Mouse (Mus musculus) telencephalon, adult 2 months (tissue): ENCODE measurements around the gene Znrf2.
A peak's percentile ranks its signal among the peaks of the same experiment; 100 is the strongest.

Experiments
- DNase-seq: peaks from one replicate; pipeline ENCODE4 v3.0.0-alpha.2; 2011; ENCODE audit warnings: low read depth, low spot score

The Znrf2 gene

GRCm38 (mm10) chr6:54816388-54817065 is at the start of gene Znrf2:
TSS of gene Znrf2 (plus strand) at chr6:54816916.
- peak; percentile 93 for DNase-seq

GRCm38 (mm10) chr6:54767746-54768145 is 49.0 kb upstream of the Znrf2 start:
- no peak for DNase-seq

GRCm38 (mm10) chr6:54770766-54771165 is 46.0 kb upstream of the Znrf2 start:
- DNase-seq: no peak

GRCm38 (mm10) chr6:54771171-54771570 is 45.5 kb upstream of the Znrf2 start:
- no peak for DNase-seq

GRCm38 (mm10) chr6:54772078-54772477 is 44.6 kb upstream of the Znrf2 start:
- DNase-seq: no peak

- DNase-seq: no peak
Measured at GRCm38 (mm10) chr6:54775739-54776138, 41.0 kb upstream of the Znrf2 start.

- no peak for DNase-seq
Measured at GRCm38 (mm10) chr6:54777661-54778060, 39.1 kb upstream of the Znrf2 start.

GRCm38 (mm10) chr6:54779968-54780367 is 36.7 kb upstream of the Znrf2 start:
- no peak for DNase-seq

- DNase-seq: no peak
Measured at GRCm38 (mm10) chr6:54780569-54781304, 36.0 kb upstream of the Znrf2 start.

- DNase-seq: no peak
Measured at GRCm38 (mm10) chr6:54781881-54782280, 34.8 kb upstream of the Znrf2 start.

- DNase-seq: peak; percentile 65
Measured at GRCm38 (mm10) chr6:54785098-54785730, 31.5 kb upstream of the Znrf2 start.

- DNase-seq: no peak
Measured at GRCm38 (mm10) chr6:54786766-54787165, 29.9 kb upstream of the Znrf2 start.

GRCm38 (mm10) chr6:54788493-54788892 is 28.2 kb upstream of the Znrf2 start:
- no peak for DNase-seq

- DNase-seq: no peak
Measured at GRCm38 (mm10) chr6:54789139-54789538, 27.6 kb upstream of the Znrf2 start.

GRCm38 (mm10) chr6:54790071-54790470 is 26.6 kb upstream of the Znrf2 start:
- DNase-seq: no peak

- no peak for DNase-seq
Measured at GRCm38 (mm10) chr6:54793853-54794252, 22.9 kb upstream of the Znrf2 start.

GRCm38 (mm10) chr6:54794372-54794771 is 22.3 kb upstream of the Znrf2 start:
- no peak for DNase-seq

- DNase-seq: no peak
Measured at GRCm38 (mm10) chr6:54794991-54795390, 21.7 kb upstream of the Znrf2 start.

GRCm38 (mm10) chr6:54795971-54796370 is 20.7 kb upstream of the Znrf2 start:
- DNase-seq: no peak

GRCm38 (mm10) chr6:54802348-54802747 is 14.4 kb upstream of the Znrf2 start:
- DNase-seq: no peak

- DNase-seq: no peak
Measured at GRCm38 (mm10) chr6:54804066-54804864, 12.5 kb upstream of the Znrf2 start.

- DNase-seq: no peak
Measured at GRCm38 (mm10) chr6:54805779-54806178, 10.9 kb upstream of the Znrf2 start.
